Mouse (Mus musculus): ENCODE results near the gene Myo1e. TPM values are rescaled to one million over a fixed set of nuclear protein-coding genes. Genes with fewer than 3 reads are reported as not detected.

Gene Myo1e
- polyA plus RNA-seq, 1 experiment from 2014 or later = 6.5 TPM

GRCm38 (mm10) chr9:70232044-70233010 lies 25.2 kb downstream of the Myo1e start:
- ATAC-seq (ENCODE audit: low FRiP score, low TSS enrichment) = no peak

GRCm38 (mm10) chr9:70237136-70237535 lies 30.0 kb downstream of the Myo1e start:
- no peak overlapping the region for H3K27ac ChIP-seq (replicated peaks; ENCODE audit: low read depth, low read length)
- 82% methylated on average over 3 of the region's 3 CpGs for WGBS
- no peaks in the 10 kb centered on the region for H3K9me3 ChIP-seq (ENCODE audit: control insufficient read depth, low read length)
- no peak overlapping the region for H3K4me2 ChIP-seq (ENCODE audit: low read length)
- ATAC-seq (ENCODE audit: low FRiP score, low TSS enrichment) = no peak
- no peaks in the 10 kb centered on the region for H3K27me3 ChIP-seq (ENCODE audit: control insufficient read depth, insufficient read depth, low read length)
- no peaks in the 10 kb centered on the region for H3K4me1 ChIP-seq (ENCODE audit: control insufficient read depth, insufficient read depth, low read length)
- DNase-seq = no peak
- H3K9ac ChIP-seq (replicated peaks; ENCODE audit: low read length) = no peak overlapping the region
- no peaks in the 10 kb centered on the region for H3K36me3 ChIP-seq (ENCODE audit: control insufficient read depth, insufficient read depth, low read length)
- no peak overlapping the region for H3K4me3 ChIP-seq (replicated peaks; ENCODE audit: low read depth, low read length)

More at GRCm38 (mm10) chr9:70232044-70233010, 25.2 kb downstream of the Myo1e start:
- DNase-seq = no peak
- WGBS = 91% methylated on average over 10 of the region's 10 CpGs
- Histone ChIP-seq H3K4me1 (ENCODE audit: control insufficient read depth, insufficient read depth, low read length) (no peaks in the 10 kb centered on the region), H3K27ac (replicated peaks; ENCODE audit: low read depth, low read length) (no peak overlapping the region), H3K9ac (replicated peaks; ENCODE audit: low read length) (no peak overlapping the region), H3K36me3 (ENCODE audit: control insufficient read depth, insufficient read depth, low read length) (no peaks in the 10 kb centered on the region), H3K4me3 (replicated peaks; ENCODE audit: low read depth, low read length) (no peak overlapping the region), H3K27me3 (ENCODE audit: control insufficient read depth, insufficient read depth, low read length) (no peaks in the 10 kb centered on the region), H3K9me3 (ENCODE audit: control insufficient read depth, low read length) (no peaks in the 10 kb centered on the region), H3K4me2 (ENCODE audit: low read length) (no peak overlapping the region)

GRCm38 (mm10) chr9:70237561-70237960 lies 30.4 kb downstream of the Myo1e start:
- WGBS = 80% methylated on average over 2 of the region's 2 CpGs
- Histone ChIP-seq H3K27me3 (ENCODE audit: control insufficient read depth, insufficient read depth, low read length) (no peaks in the 10 kb centered on the region), H3K4me3 (replicated peaks; ENCODE audit: low read depth, low read length) (no peak overlapping the region), H3K9me3 (ENCODE audit: control insufficient read depth, low read length) (no peaks in the 10 kb centered on the region), H3K27ac (replicated peaks; ENCODE audit: low read depth, low read length) (no peak overlapping the region), H3K36me3 (ENCODE audit: control insufficient read depth, insufficient read depth, low read length) (no peaks in the 10 kb centered on the region), H3K4me1 (ENCODE audit: control insufficient read depth, insufficient read depth, low read length) (no peaks in the 10 kb centered on the region), H3K9ac (replicated peaks; ENCODE audit: low read length) (no peak overlapping the region), H3K4me2 (ENCODE audit: low read length) (no peak overlapping the region)
- DNase-seq (no peak), ATAC-seq (ENCODE audit: low FRiP score, low TSS enrichment) (no peak)

GRCm38 (mm10) chr9:70238391-70238790 lies 31.2 kb downstream of the Myo1e start:
- H3K9ac ChIP-seq (replicated peaks; ENCODE audit: low read length) = no peak overlapping the region
- no peaks in the 10 kb centered on the region for H3K27me3 ChIP-seq (ENCODE audit: control insufficient read depth, insufficient read depth, low read length)
- no peaks in the 10 kb centered on the region for H3K9me3 ChIP-seq (ENCODE audit: control insufficient read depth, low read length)
- H3K36me3 ChIP-seq (ENCODE audit: control insufficient read depth, insufficient read depth, low read length) = no peaks in the 10 kb centered on the region
- DNase-seq (no peak), ATAC-seq (ENCODE audit: low FRiP score, low TSS enrichment) (no peak)
- no peak overlapping the region for H3K4me3 ChIP-seq (replicated peaks; ENCODE audit: low read depth, low read length)
- no peak overlapping the region for H3K4me2 ChIP-seq (ENCODE audit: low read length)
- H3K27ac ChIP-seq (replicated peaks; ENCODE audit: low read depth, low read length) = no peak overlapping the region
- H3K4me1 ChIP-seq (ENCODE audit: control insufficient read depth, insufficient read depth, low read length) = no peaks in the 10 kb centered on the region
- 96% methylated on average over 6 of the region's 6 CpGs for WGBS

GRCm38 (mm10) chr9:70239229-70239628 lies 32.1 kb downstream of the Myo1e start:
- H3K9me3 ChIP-seq (ENCODE audit: control insufficient read depth, low read length) = no peaks in the 10 kb centered on the region
- H3K4me2 ChIP-seq (ENCODE audit: low read length) = no peak overlapping the region
- H3K4me3 ChIP-seq (replicated peaks; ENCODE audit: low read depth, low read length) = no peak overlapping the region
- H3K36me3 ChIP-seq (ENCODE audit: control insufficient read depth, insufficient read depth, low read length) = no peaks in the 10 kb centered on the region
- no peaks in the 10 kb centered on the region for H3K27me3 ChIP-seq (ENCODE audit: control insufficient read depth, insufficient read depth, low read length)
- H3K27ac ChIP-seq (replicated peaks; ENCODE audit: low read depth, low read length) = no peak overlapping the region
- WGBS = 83% methylated on average over 3 of the region's 3 CpGs
- ATAC-seq (ENCODE audit: low FRiP score, low TSS enrichment) (no peak), DNase-seq (no peak)
- H3K9ac ChIP-seq (replicated peaks; ENCODE audit: low read length) = no peak overlapping the region
- no peaks in the 10 kb centered on the region for H3K4me1 ChIP-seq (ENCODE audit: control insufficient read depth, insufficient read depth, low read length)

- Histone ChIP-seq H3K4me2 (ENCODE audit: low read length) (no peak overlapping the region), H3K36me3 (ENCODE audit: control insufficient read depth, insufficient read depth, low read length) (no peaks in the 10 kb centered on the region), H3K4me1 (ENCODE audit: control insufficient read depth, insufficient read depth, low read length) (no peaks in the 10 kb centered on the region), H3K4me3 (replicated peaks; ENCODE audit: low read depth, low read length) (no peak overlapping the region), H3K27ac (replicated peaks; ENCODE audit: low read depth, low read length) (no peak overlapping the region), H3K9ac (replicated peaks; ENCODE audit: low read length) (no peak overlapping the region), H3K27me3 (ENCODE audit: control insufficient read depth, insufficient read depth, low read length) (no peaks in the 10 kb centered on the region), H3K9me3 (ENCODE audit: control insufficient read depth, low read length) (no peaks in the 10 kb centered on the region)
- no peak for DNase-seq
- ATAC-seq (ENCODE audit: low FRiP score, low TSS enrichment) = no peak
- 84% methylated on average over 16 of the region's 16 CpGs for WGBS
Observed at GRCm38 (mm10) chr9:70240703-70241410, 33.7 kb downstream of the Myo1e start.

- H3K27me3 ChIP-seq (ENCODE audit: control insufficient read depth, insufficient read depth, low read length) = no peaks in the 10 kb centered on the region
- H3K9me3 ChIP-seq (ENCODE audit: control insufficient read depth, low read length) = no peaks in the 10 kb centered on the region
- no peak overlapping the region for H3K4me2 ChIP-seq (ENCODE audit: low read length)
- H3K36me3 ChIP-seq (ENCODE audit: control insufficient read depth, insufficient read depth, low read length) = no peaks in the 10 kb centered on the region
- WGBS = 76% methylated on average over 8 of the region's 8 CpGs
- ATAC-seq (ENCODE audit: low FRiP score, low TSS enrichment) = no peak
- no peak overlapping the region for H3K27ac ChIP-seq (replicated peaks; ENCODE audit: low read depth, low read length)
- H3K4me1 ChIP-seq (ENCODE audit: control insufficient read depth, insufficient read depth, low read length) = no peaks in the 10 kb centered on the region
- H3K4me3 ChIP-seq (replicated peaks; ENCODE audit: low read depth, low read length) = no peak overlapping the region
- DNase-seq = peak; percentile 5
- no peak overlapping the region for H3K9ac ChIP-seq (replicated peaks; ENCODE audit: low read length)
Observed at GRCm38 (mm10) chr9:70241411-70241961, 34.3 kb downstream of the Myo1e start.

- Histone ChIP-seq H3K9ac (replicated peaks; ENCODE audit: low read length) (no peak overlapping the region), H3K4me1 (ENCODE audit: control insufficient read depth, insufficient read depth, low read length) (no peaks in the 10 kb centered on the region), H3K4me2 (ENCODE audit: low read length) (no peak overlapping the region), H3K9me3 (ENCODE audit: control insufficient read depth, low read length) (no peaks in the 10 kb centered on the region), H3K36me3 (ENCODE audit: control insufficient read depth, insufficient read depth, low read length) (no peaks in the 10 kb centered on the region), H3K27ac (replicated peaks; ENCODE audit: low read depth, low read length) (no peak overlapping the region), H3K27me3 (ENCODE audit: control insufficient read depth, insufficient read depth, low read length) (no peaks in the 10 kb centered on the region), H3K4me3 (replicated peaks; ENCODE audit: low read depth, low read length) (no peak overlapping the region)
- WGBS = 89% methylated on average over 4 of the region's 4 CpGs
- DNase-seq (no peak), ATAC-seq (ENCODE audit: low FRiP score, low TSS enrichment) (no peak)
Observed at GRCm38 (mm10) chr9:70242112-70242862, 35.1 kb downstream of the Myo1e start.

Data from midbrain, embryonic 14.5 days (tissue).